Mouse (Mus musculus): ENCODE measurements around the gene Fam240a.

Fam240a gene

GRCm38 (mm10) chr9:110893429-110893828 lies 23.2 kb downstream of the Fam240a start:
- DNase-seq (ENCODE audit: low read depth, low spot score): no peak

- DNase-seq (ENCODE audit: low read depth, low spot score): no peak
Observed at GRCm38 (mm10) chr9:110892552-110892951, 24.1 kb downstream of the Fam240a start.

- DNase-seq (ENCODE audit: low read depth, low spot score): no peak
Observed at GRCm38 (mm10) chr9:110891077-110891828, 25.4 kb downstream of the Fam240a start.

- peak; percentile 46 for DNase-seq (ENCODE audit: low read depth, low spot score)
Observed at GRCm38 (mm10) chr9:110890026-110890783, 26.5 kb downstream of the Fam240a start.

GRCm38 (mm10) chr9:110888935-110889334 lies 27.7 kb downstream of the Fam240a start:
- DNase-seq (ENCODE audit: low read depth, low spot score): no peak

GRCm38 (mm10) chr9:110887388-110888303 lies 29.0 kb downstream of the Fam240a start:
- DNase-seq (ENCODE audit: low read depth, low spot score): peak; percentile 75

- DNase-seq (ENCODE audit: low read depth, low spot score): no peak
Observed at GRCm38 (mm10) chr9:110881953-110882352, 34.7 kb downstream of the Fam240a start.

GRCm38 (mm10) chr9:110880772-110881171 lies 35.9 kb downstream of the Fam240a start:
- no peak for DNase-seq (ENCODE audit: low read depth, low spot score)

GRCm38 (mm10) chr9:110879998-110880561 lies 36.6 kb downstream of the Fam240a start, which contains the start of gene Tmie:
Tmie (minus strand) TSS chr9:110880113.
- peak; percentile 64 for DNase-seq (ENCODE audit: low read depth, low spot score)

- no peak for DNase-seq (ENCODE audit: low read depth, low spot score)
Observed at GRCm38 (mm10) chr9:110879191-110879920, 37.3 kb downstream of the Fam240a start, which contains the start of gene Als2cl. Als2cl (plus strand) TSS chr9:110879870.

- no peak for DNase-seq (ENCODE audit: low read depth, low spot score)
Observed at GRCm38 (mm10) chr9:110877888-110878287, 38.8 kb downstream of the Fam240a start.

- no peak for DNase-seq (ENCODE audit: low read depth, low spot score)
Observed at GRCm38 (mm10) chr9:110877353-110877752, 39.3 kb downstream of the Fam240a start.

GRCm38 (mm10) chr9:110875288-110875695 lies 41.4 kb downstream of the Fam240a start:
- DNase-seq (ENCODE audit: low read depth, low spot score): no peak

GRCm38 (mm10) chr9:110874660-110875191 lies 41.9 kb downstream of the Fam240a start:
- no peak for DNase-seq (ENCODE audit: low read depth, low spot score)

- no peak for DNase-seq (ENCODE audit: low read depth, low spot score)
Observed at GRCm38 (mm10) chr9:110873681-110874659, 42.7 kb downstream of the Fam240a start.

- DNase-seq (ENCODE audit: low read depth, low spot score): peak; percentile 71
Observed at GRCm38 (mm10) chr9:110871030-110871429, 45.6 kb downstream of the Fam240a start.
